Mouse (Mus musculus) ovary, postnatal 10 days (tissue): ENCODE data around the gene Adra2b.

Experiments used
- DNase-seq: peaks from one replicate; pipeline ENCODE4 v3.0.0; 2022; ENCODE audit warnings: low spot score

Gene Adra2b

DNA sequence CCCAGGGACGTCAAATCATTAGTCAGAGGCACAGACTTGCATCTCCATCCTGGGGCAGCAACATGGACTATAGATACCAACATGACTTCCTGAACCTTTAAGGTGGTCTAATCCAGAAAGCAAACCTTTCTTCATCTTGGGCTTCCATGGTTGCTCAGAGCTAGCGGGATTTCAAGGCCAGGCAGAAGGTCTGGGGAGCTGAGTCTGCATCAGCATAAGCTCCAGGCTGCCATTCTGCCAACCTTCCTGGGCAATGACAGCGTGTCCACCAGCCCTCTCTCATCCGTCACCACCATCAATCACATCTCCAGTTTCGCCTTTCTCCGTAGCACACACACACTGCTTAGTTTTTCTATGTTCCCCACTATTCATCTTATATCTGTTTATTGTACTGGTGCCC, 23.7 kb upstream of the Adra2b start:
- no peak for DNase-seq

DNA sequence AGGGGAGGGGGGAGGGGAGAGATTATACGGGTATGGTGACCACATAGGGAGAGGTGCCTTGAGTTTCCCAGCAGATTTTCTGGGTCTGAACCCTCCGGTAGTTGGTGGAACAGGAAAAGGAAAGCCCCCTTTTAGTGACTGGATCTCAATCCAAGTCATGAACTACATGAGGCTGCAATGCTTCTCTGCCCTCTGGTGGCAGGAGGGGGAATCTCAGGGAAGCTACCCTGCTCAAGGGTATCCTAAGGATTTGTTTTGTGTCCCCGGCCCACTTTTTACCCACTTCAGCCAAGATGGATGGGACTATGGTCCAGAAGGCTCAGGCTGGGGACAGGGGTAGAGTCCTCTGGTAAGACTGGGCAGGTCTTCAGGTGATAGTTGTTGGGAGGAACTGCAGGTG, 21.8 kb upstream of the Adra2b start:
- peak; percentile 15 for DNase-seq

DNA sequence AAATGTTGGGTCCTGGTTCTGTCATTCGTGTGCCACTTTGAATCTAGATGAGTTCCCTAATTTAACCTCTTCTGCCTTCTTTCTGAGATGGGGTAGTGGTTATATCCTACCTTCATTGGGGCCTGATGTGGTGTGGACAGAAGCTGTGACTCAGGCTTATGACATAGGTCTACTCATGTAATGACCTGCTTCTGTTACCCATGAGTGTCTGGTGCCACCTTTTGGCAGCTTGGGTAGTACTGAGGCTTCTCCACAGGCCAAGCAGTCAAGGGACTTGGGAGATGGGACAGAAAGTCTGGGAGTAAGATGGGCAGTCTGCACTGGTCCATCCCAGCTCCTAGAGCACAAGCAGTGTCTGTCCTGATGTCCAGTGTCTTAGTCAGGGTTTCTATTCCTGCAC, 16.7 kb upstream of the Adra2b start:
- no peak for DNase-seq

- no peak for DNase-seq
Measured at GRCm38 (mm10) chr2:127347147-127347985, 15.6 kb upstream of the Adra2b start.

- no peak for DNase-seq
Measured at GRCm38 (mm10) chr2:127353881-127354280, 9.1 kb upstream of the Adra2b start.

- DNase-seq, result no peak
Measured at GRCm38 (mm10) chr2:127363282-127363652, 259 bp downstream of the Adra2b start.

DNA sequence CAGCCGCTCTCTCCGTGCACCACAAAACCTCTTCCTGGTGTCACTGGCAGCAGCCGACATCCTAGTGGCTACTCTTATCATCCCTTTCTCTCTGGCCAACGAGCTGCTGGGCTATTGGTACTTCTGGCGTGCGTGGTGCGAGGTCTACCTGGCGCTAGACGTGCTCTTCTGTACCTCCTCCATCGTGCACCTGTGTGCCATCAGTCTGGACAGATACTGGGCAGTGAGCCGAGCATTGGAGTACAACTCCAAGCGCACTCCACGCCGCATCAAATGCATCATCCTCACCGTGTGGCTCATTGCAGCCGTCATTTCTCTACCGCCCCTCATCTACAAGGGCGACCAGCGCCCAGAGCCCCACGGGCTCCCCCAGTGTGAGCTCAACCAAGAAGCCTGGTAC, 688 bp downstream of the Adra2b start:
- DNase-seq, result no peak

GRCm38 (mm10) chr2:127364452-127364851, 1.4 kb downstream of the Adra2b start:
- no peak for DNase-seq

GRCm38 (mm10) chr2:127367126-127367820, 4.3 kb downstream of the Adra2b start:
- no peak for DNase-seq

DNA sequence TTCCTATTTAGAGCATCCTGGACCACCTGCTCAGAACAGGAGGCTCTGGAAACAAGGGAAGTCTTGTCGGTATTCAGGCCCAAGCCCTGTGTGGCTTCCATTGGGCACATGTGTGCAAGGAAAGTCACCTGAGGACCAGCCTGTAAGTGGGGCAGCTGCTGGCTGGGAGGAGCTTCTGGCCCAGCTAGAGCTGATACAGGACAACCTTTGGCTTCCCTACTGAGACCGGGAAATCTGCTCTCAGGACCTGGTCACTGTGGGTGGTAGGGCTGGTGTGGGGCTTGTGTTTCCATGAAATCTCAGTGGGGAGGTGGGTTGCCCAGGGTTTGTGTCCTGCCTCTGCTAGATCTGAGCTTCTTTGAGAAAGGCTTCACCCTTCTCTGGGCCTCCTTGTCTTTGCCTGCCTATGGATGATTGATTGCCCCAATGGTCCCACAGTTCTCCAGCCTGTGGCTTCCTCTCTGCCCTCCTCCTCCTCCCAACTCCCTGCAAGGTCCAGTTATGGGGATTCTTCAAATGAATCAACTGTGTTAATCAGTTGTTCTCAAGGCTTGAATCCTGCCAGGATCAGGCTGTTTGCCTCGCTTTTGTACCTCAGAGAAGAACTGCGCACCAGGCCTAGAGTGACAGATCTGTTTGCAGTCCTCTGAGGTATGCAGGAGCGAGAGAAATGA, 6.8 kb downstream of the Adra2b start:
- DNase-seq, result no peak

DNA sequence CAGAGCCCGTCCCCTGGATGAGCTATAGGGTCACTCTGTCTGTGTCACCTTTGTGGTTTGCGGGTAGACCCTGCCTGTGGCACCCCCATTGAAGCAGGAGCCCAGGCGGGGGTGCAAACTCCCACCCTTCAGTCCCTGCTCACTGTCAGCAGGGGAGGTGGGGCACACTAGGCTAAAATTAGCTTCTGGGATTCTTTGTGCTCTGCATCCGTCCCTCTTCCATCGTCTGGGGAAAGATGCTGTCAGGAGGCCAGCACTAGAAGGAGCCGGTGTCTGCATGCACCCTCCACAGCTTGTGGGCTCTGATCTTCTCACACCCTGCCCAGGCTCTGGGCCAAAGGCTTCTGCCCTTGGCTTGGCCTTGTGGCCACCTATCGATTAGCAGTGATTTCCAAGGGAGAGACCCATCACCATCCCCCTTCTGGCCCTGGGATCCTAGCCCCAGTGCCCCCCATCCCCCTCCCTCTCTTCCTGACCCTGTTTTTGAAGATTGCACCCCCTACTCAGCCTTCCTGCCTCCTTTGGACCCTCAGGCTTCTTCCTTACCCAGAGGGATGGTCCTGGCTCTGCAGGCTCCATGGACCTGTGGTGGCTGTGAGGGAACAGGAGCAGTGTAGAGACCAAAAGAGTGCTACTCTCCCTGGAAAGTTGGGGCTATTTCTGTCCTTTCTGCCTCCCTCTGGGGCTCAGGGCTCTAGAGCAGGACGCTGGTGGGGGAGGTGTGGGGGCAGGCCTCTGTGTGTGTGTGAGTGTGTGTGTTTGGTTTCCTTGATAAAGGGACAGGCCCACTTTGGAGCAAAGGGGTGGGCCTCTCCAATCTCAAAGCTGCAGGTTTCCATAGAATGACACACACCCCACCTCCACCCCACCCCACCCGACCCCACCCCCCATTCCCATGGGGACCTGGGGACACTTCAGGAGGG, 7.8 kb downstream of the Adra2b start:
- DNase-seq, result no peak

DNA sequence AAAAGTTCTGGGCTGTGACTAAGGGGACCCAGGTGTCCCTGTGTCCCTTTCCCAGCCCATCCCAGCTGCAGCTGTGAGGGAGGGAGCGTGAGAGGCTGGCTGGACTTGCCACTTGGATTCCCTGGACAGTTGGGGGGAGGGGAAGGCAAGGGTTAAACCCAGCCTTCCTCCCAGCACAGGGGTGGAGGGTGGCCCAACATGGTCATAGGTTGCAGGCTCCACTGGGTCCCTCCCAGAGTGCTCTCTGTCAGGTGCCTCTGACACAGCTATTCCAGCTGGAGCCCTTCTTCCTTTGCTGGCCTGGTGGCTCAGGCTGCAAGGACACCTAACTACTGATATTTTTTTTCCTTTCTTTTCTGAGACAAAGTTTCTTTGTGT, 8.5 kb downstream of the Adra2b start:
- DNase-seq, result no peak

GRCm38 (mm10) chr2:127372082-127372481, 9.1 kb downstream of the Adra2b start:
- no peak for DNase-seq

DNA sequence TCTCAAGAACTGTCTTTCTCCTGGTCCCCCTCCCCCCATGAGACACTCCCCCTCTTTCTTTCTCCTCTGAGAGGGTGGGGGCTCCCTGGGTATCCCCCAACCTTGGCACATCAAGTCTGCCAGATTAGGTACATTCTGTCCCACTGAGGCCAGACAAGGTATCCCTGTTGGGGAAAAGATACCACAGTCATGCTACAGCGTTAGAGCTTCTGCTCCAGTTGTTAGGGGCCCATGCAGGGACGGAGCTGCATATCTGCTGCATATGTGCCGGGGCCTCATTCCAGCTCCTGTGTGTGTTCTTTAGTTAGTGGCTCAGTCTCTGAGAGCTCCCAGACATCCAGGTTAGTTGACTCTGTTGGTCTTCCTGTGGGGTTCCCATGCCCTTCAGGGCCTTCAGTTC, 11.1 kb downstream of the Adra2b start:
- no peak for DNase-seq

DNA sequence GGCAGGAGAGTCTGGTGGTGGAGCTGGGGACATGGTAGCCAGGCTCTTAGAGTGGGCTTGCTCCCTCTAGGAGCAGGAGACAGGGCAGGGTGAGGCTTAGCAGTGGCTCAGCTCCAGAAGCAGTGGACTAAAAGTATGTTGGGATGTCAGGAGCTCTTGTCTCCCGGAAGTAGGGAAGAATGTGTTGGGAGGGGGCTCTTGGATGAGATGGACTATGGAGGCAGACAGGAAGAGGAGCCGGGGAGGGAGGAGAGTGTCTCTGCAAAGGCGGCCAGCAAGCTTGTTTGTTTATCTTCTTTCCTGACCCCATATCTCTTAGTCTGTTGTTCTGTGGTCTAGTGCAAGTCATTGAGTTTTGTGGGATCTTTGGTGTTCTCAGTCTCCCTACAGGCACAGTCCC, 12.1 kb downstream of the Adra2b start:
- no peak for DNase-seq

DNA sequence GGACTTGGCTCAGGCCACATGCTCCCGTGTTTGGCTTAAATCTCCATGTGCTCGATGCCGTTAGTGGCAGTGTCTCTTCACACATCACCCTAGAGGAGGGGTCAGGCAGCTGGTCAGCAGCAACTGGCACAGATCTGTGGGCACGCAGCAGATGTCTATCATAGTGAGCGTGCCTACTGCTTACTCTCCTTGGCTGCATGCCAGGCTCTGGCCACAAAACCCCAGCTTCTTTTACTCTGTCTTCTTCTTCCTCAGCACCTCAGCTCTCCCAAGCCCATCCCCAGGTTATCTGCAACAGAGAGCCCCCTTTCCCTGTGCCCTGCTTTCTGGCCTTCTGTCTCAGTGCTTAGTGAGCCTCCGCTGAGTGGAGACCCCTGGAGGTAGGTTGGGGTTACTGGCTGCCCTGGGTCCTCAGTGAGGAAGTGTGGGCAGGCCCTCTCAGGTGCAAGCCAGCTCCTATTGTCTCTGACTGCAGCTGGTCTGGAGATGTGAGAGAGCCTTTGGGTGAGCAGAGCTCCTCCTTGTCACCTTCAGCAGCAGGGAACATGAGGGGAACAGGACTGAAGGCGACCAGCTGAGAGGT, 12.8 kb downstream of the Adra2b start:
- no peak for DNase-seq

DNA sequence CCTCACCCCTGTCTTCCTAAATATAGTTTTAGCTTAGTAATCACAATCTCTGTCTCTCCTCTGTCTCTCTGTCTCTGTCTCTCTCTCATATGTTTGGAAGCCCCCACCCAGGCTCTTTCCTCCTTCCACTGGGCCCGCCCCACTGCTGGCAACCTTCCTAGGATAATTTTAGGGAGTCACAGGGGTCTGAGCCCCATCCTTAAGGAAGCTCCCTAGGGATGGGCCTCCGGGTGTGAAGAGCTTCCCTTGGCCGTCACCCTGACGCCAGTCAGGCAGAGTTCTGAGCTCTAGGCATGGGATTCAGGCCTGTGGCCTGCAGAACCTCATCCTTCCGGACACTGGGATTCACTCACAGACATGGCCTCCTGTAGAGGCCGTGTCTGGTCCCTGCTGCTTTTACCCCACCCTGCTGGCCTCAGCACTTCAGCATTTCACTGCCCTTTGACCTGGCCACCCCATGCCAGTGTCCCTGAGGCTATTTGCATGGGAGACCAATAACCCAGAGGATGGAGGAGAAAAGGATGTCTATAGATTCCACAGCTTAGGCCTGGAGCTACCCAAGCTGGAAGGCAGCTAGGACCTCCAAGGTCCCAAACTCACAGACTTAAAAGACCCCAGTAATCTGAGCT, 13.5 kb downstream of the Adra2b start:
- DNase-seq, result no peak

- no peak for DNase-seq
Measured at GRCm38 (mm10) chr2:127377942-127378610, 15.1 kb downstream of the Adra2b start.

DNA sequence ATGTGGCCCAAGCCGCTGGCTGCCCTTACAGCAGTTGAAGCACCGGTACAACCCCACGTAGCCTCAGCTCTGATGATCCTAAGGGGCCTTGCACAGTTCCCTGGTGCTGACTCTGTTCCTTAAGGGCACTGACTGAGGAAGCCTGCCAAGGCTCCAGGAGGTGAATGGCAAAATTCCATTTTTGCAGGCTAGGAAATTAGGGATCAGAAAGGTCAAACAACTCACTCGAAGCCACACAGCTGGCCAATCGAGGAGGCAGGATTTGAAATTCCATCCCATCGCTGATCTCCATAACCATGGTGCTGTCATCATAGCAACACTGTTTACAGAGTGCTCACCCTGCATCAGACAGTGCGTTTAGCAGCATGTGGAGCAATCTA, 15.6 kb downstream of the Adra2b start:
- DNase-seq, result no peak

GRCm38 (mm10) chr2:127379250-127379649, 16.2 kb downstream of the Adra2b start:
- no peak for DNase-seq

DNA sequence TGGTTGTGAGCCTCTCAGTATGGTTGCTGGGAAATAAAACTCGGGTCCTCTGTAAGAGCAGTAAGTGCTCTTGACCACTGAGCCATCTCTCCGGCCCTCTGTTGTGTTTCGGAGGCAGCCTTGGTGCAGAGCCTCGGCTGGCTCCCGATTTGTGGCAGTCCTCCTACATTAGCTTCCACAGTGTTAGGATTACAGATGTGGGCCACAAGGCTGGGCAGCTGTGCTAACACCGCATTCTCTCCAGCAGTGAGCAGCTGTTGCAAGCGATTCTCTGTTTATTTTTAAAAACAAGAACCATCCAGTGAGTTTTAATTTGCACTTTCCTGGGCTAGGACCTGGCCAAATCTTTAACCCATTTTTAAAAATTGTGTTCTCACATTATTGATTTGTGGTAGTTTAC, 20.9 kb downstream of the Adra2b start:
- no peak for DNase-seq
